Mouse (Mus musculus) liver, embryonic 11.5 days (tissue): ENCODE data around the gene Rtn1. TPM values are rescaled to one million over a fixed set of nuclear protein-coding genes. Genes with fewer than 3 reads are reported as not detected.

ENCODE experiments used
- ATAC-seq: fragments of 200-750 bp; cut with Nextera tagmentation; replicated peaks from 2 replicates; pipeline ENCODE4 v1.8.0; 2017; ENCODE audit warnings: moderate number of reproducible peaks, mild to moderate bottlenecking, moderate TSS enrichment, moderate library complexity; ENCODE audit not compliant: low FRiP score
- DNase-seq: peaks from one replicate; pipeline ENCODE4 v3.0.0-alpha.2; 2017; ENCODE audit warnings: low spot score
- H3K27ac ChIP-seq: fragments of 300-500 bp; sonication (generic); 2 replicates; pipeline ENCODE4 v1.5.1; 2014; ENCODE audit warnings: mild to moderate bottlenecking, low read depth, low read length, control low read depth
- H3K27me3 ChIP-seq: fragments of 300-500 bp; sonication (generic); replicated peaks from 2 replicates; pipeline ENCODE4 v1.6.1; 2014; ENCODE audit warnings: low read length, mixed read lengths; ENCODE audit not compliant: control insufficient read depth, insufficient read depth
- H3K36me3 ChIP-seq: fragments of 300-500 bp; sonication (generic); 2 replicates; pipeline ENCODE4 v1.6.1; 2014; ENCODE audit warnings: mild to moderate bottlenecking, low read length, moderate library complexity, mixed read lengths; ENCODE audit not compliant: control insufficient read depth, insufficient read depth
- H3K4me1 ChIP-seq: fragments of 300-500 bp; sonication (generic); replicated peaks from 2 replicates; pipeline ENCODE4 v1.6.1; 2014; ENCODE audit warnings: low read length, mixed read lengths; ENCODE audit not compliant: control insufficient read depth, insufficient read depth
- H3K4me2 ChIP-seq: fragments of 300-500 bp; sonication (generic); 2 replicates; pipeline ENCODE4 v1.6.1; 2014; ENCODE audit warnings: mild to moderate bottlenecking, control low read depth, moderate library complexity
- H3K4me3 ChIP-seq: fragments of 300-500 bp; sonication (generic); 2 replicates; pipeline ENCODE4 v1.5.1; 2014; ENCODE audit warnings: low read depth, low read length, control low read depth
- H3K9ac ChIP-seq: fragments of 300-500 bp; sonication (generic); 2 replicates; pipeline ENCODE4 v1.6.1; 2014; ENCODE audit warnings: low read depth, low read length, control low read depth
- H3K9me3 ChIP-seq: fragments of 300-500 bp; sonication (generic); 2 replicates; pipeline ENCODE4 v1.6.1; 2016; ENCODE audit warnings: low read length, inconsistent platforms, mixed read lengths; ENCODE audit not compliant: control insufficient read depth
- whole genome bisulfite sequencing: fragments of 180-500 bp; shearing (Covaris S2); extraction: QIAGEN DNeasy Blood & Tissue Kit; methylation state at CpG from one replicate; pipeline ENCODE4 v1.1.7; 2014; 5-methylcytosine and 5-hydroxymethylcytosine counted together
- polyA plus RNA-seq: library from polyadenylated mRNA; unstranded; fragments of >200 nt; fragmentation: Nextera tagmentation; extraction: Ambion mirVana; gene quantifications from 2 replicates; pipeline ENCODE4 v1.2.1, GENCODE M21; 2014

Gene Rtn1
- polyA plus RNA-seq, 1 experiment from 2014 or later = 3.6 TPM

GRCm38 (mm10) chr12:72348508-72348907, 60.3 kb downstream of the Rtn1 start:
- Histone ChIP-seq H3K9me3 (no peaks in the 10 kb centered on the region), H3K4me3 (no peak overlapping the region), H3K27me3 (no peaks in the 10 kb centered on the region), H3K4me1 (no peaks in the 10 kb centered on the region), H3K27ac (no peak overlapping the region), H3K36me3 (no peaks in the 10 kb centered on the region), H3K9ac (no peak overlapping the region), H3K4me2 (no peak overlapping the region)
- ATAC-seq (no peak), DNase-seq (no peak)
- 82% methylated on average over 8 of the region's 8 CpGs for WGBS

- DNase-seq = no peak
- H3K4me2 ChIP-seq = no peak overlapping the region
- H3K27ac ChIP-seq = no peak overlapping the region
- no peaks in the 10 kb centered on the region for H3K4me1 ChIP-seq
- no peak overlapping the region for H3K9ac ChIP-seq
- no peaks in the 10 kb centered on the region for H3K27me3 ChIP-seq
- no peaks in the 10 kb centered on the region for H3K36me3 ChIP-seq
- WGBS = 71% methylated on average over 1 of the region's 1 CpGs
- H3K4me3 ChIP-seq = no peak overlapping the region
- no peak for ATAC-seq
- no peaks in the 10 kb centered on the region for H3K9me3 ChIP-seq
These were observed 61.7 kb downstream of the Rtn1 start for GRCm38 (mm10) chr12:72347184-72347583.

GRCm38 (mm10) chr12:72343639-72344038, 65.2 kb downstream of the Rtn1 start:
- ATAC-seq (no peak), DNase-seq (no peak)
- Histone ChIP-seq H3K9ac (no peak overlapping the region), H3K4me1 (no peaks in the 10 kb centered on the region), H3K9me3 (no peaks in the 10 kb centered on the region), H3K4me2 (no peak overlapping the region), H3K36me3 (no peaks in the 10 kb centered on the region), H3K27ac (no peak overlapping the region), H3K4me3 (no peak overlapping the region), H3K27me3 (no peaks in the 10 kb centered on the region)
- 44% methylated on average over 2 of the region's 2 CpGs for WGBS

GRCm38 (mm10) chr12:72336009-72336408, 72.8 kb downstream of the Rtn1 start:
- H3K4me1 ChIP-seq = no peaks in the 10 kb centered on the region
- H3K27me3 ChIP-seq = no peaks in the 10 kb centered on the region
- no peak for DNase-seq
- WGBS = 66% methylated on average over 13 of the region's 13 CpGs
- no peak overlapping the region for H3K4me2 ChIP-seq
- no peaks in the 10 kb centered on the region for H3K9me3 ChIP-seq
- no peak overlapping the region for H3K9ac ChIP-seq
- no peak overlapping the region for H3K4me3 ChIP-seq
- no peaks in the 10 kb centered on the region for H3K36me3 ChIP-seq
- no peak for ATAC-seq
- no peak overlapping the region for H3K27ac ChIP-seq

- DNase-seq (no peak), ATAC-seq (no peak)
- Histone ChIP-seq H3K4me1 (no peaks in the 10 kb centered on the region), H3K9ac (no peak overlapping the region), H3K27ac (no peak overlapping the region), H3K36me3 (no peaks in the 10 kb centered on the region), H3K4me3 (no peak overlapping the region), H3K9me3 (no peaks in the 10 kb centered on the region), H3K27me3 (no peaks in the 10 kb centered on the region), H3K4me2 (no peak overlapping the region)
- WGBS = 68% methylated on average over 5 of the region's 5 CpGs
These were observed 76.3 kb downstream of the Rtn1 start for GRCm38 (mm10) chr12:72332488-72333013.

GRCm38 (mm10) chr12:72331912-72332487, 76.9 kb downstream of the Rtn1 start:
- Histone ChIP-seq H3K9ac (no peak overlapping the region), H3K4me3 (no peak overlapping the region), H3K4me2 (no peak overlapping the region), H3K4me1 (no peaks in the 10 kb centered on the region), H3K9me3 (no peaks in the 10 kb centered on the region), H3K27me3 (no peaks in the 10 kb centered on the region), H3K27ac (no peak overlapping the region), H3K36me3 (no peaks in the 10 kb centered on the region)
- 86% methylated on average over 7 of the region's 7 CpGs for WGBS
- DNase-seq = no peak
- ATAC-seq = no peak

- ATAC-seq = peak; percentile 43; the same call in 1 of the 2 replicates
- Histone ChIP-seq H3K36me3 (no peaks in the 10 kb centered on the region), H3K4me3 (no peak overlapping the region), H3K27me3 (no peaks in the 10 kb centered on the region), H3K4me2 (no peak overlapping the region), H3K9me3 (no peaks in the 10 kb centered on the region), H3K9ac (no peak overlapping the region), H3K4me1 (0 out of 2 replicates have a peak, but pooled peaks cover 5% of the 10 kb centered on the region), H3K27ac (no peak overlapping the region)
- DNase-seq = no peak
These were observed 82.8 kb downstream of the Rtn1 start for GRCm38 (mm10) chr12:72326087-72326486.

GRCm38 (mm10) chr12:72325025-72325424, 83.8 kb downstream of the Rtn1 start:
- no peaks in the 10 kb centered on the region for H3K9me3 ChIP-seq
- H3K4me3 ChIP-seq = no peak overlapping the region
- H3K4me1 ChIP-seq = 0 out of 2 replicates have a peak, but pooled peaks cover 5% of the 10 kb centered on the region
- no peak for ATAC-seq
- no peak overlapping the region for H3K4me2 ChIP-seq
- no peak overlapping the region for H3K9ac ChIP-seq
- no peak overlapping the region for H3K27ac ChIP-seq
- H3K36me3 ChIP-seq = no peaks in the 10 kb centered on the region
- 49% methylated on average over 5 of the region's 5 CpGs for WGBS
- no peak for DNase-seq
- H3K27me3 ChIP-seq = no peaks in the 10 kb centered on the region

GRCm38 (mm10) chr12:72324210-72324871, 84.5 kb downstream of the Rtn1 start:
- Histone ChIP-seq H3K27ac (no peak overlapping the region), H3K4me3 (no peak overlapping the region), H3K9me3 (no peaks in the 10 kb centered on the region), H3K4me2 (no peak overlapping the region), H3K36me3 (no peaks in the 10 kb centered on the region), H3K4me1 (0 out of 2 replicates have a peak, but pooled peaks cover 5% of the 10 kb centered on the region), H3K27me3 (no peaks in the 10 kb centered on the region), H3K9ac (no peak overlapping the region)
- WGBS = 77% methylated on average over 10 of the region's 10 CpGs
- DNase-seq = no peak
- no peak for ATAC-seq
